Mouse (Mus musculus): Measurements from ENCODE around the gene Robo2.

The Robo2 gene

GRCm38 (mm10) chr16:73927481-73927880 lies 484.1 kb downstream of the Robo2 start:
- no peak for DNase-seq

DNA sequence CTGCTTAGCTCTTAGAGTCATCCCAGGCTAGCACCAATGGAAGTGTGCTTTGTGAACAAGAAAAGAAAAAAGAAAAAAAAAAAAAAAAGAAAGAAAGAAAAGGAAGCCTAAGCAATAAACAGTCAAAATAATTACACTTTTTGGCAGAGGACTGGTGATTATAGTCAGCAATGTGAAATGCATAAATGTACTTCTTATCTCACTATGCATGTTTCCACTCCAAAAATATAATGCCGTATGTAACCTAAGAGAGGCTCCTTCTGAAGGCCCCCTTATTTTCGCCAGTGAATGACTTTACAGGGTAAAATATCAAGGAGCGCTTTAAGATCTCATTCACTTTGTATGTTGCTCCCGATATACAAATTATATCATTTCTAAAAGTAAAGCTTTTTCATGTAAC lies 496.2 kb downstream of the Robo2 start:
- DNase-seq = no peak

DNA sequence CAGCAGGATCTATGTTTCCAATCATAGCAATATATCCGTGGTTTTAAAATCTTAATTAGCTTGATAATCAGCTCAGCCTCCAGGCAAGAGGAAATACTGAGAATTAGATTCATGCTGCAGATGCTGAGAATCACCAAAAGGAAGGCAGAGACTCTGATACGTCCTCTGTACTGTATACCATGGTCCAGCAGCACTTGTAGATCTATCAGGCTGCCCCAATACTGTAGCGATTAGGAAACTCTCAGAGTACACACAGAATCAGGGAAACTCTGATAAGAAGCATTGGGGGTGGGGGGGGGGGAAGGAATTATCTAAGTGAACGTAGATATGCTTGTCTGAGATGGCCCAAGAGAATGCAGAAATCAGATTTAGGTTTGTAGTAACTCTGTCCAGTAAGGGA lies 496.7 kb downstream of the Robo2 start:
- DNase-seq = no peak

- DNase-seq = no peak
These were observed 503.1 kb downstream of the Robo2 start for GRCm38 (mm10) chr16:73908504-73908903.

DNA sequence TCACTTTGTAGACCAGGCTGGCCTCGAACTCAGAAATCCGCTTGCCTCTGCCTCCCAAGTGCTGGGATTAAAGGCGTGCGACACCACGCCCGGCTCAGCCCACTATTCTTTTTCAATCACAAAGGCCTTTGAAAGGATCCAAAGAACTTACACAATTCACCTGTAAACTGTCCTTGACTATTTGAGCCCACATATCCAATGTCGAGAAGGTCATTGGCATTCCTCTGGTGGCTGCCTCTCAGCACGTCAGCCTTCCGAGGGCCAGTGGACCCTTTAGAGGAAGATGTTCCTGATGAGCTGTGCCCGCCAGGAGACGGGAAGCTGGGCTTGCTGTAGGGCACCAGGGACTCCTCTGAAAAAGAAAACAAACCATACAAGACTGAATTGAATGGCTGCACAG lies 514.8 kb downstream of the Robo2 start:
- DNase-seq = no peak

- no peak for DNase-seq
These were observed 529.7 kb downstream of the Robo2 start for GRCm38 (mm10) chr16:73881911-73882310.

GRCm38 (mm10) chr16:73877973-73878372 lies 533.7 kb downstream of the Robo2 start:
- DNase-seq = no peak

DNA sequence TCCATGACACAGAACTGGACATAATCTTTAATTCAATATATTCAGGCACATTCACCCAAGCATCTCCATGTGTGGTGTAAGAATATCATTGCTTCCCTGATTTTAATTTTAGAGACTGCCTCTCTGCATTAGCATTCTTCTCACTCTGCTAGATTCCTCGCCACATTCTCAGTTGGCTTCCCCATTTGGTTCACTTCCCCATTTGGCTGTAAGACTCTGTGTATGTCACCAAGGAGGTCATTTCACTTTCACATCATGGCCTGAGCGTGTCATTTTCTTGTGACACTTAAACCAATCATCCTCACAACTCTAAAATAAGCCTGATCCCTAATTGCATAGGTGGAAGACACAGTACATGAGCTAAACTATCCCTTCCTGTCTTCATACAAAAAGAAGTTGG lies 536.6 kb downstream of the Robo2 start:
- DNase-seq = no peak

DNA sequence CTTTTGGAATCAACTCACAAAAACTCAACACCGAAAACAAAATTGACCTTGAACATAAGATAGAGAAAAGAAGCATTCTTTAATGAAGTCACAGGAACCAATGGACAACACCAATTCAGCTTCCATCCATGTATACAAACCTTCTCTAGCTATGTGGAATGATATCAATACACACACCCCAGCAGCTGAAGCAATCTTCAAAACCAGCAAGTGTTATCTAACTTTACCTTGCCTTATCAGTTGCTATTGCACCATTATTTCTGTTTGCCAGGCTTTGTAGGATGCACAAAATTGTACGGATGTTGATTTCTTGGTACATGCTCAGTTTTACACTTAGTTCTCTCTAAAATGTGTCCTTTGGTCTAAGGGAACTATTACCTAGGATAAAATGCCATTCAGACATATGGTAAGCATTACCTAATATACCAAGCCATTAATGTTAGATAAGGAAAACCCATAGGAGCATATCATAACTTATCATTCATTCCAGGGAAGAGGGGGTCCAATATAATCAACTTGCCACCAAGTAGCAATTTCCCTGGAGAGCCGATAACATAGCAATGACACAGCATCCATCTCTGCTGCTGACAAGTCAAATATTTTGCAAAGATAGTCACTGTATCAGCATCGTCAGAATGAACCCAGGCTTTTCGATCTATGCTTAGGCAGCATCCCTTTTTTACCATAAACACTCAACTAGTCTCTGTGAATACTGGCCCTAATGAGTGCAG lies 537.6 kb downstream of the Robo2 start:
- no peak for DNase-seq

DNA sequence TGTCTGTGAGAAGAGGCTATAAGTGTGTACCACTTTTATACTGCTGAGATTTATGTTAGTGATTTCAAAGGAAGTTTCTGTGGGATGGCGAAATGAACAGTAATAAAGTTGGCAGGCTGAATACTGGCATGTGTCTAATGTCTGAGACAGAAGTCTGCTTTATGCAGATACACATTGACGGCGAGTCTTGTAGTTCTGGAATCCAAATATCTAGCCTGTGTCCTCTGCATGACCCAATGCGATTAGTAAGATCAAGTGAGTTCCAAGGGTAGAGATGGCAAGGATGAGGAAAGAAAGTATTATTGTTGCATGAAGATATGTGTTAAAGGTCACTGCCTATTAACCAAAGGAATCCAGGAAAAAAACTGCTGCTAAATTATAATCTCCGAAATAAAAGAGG lies 541.3 kb downstream of the Robo2 start:
- no peak for DNase-seq

DNA sequence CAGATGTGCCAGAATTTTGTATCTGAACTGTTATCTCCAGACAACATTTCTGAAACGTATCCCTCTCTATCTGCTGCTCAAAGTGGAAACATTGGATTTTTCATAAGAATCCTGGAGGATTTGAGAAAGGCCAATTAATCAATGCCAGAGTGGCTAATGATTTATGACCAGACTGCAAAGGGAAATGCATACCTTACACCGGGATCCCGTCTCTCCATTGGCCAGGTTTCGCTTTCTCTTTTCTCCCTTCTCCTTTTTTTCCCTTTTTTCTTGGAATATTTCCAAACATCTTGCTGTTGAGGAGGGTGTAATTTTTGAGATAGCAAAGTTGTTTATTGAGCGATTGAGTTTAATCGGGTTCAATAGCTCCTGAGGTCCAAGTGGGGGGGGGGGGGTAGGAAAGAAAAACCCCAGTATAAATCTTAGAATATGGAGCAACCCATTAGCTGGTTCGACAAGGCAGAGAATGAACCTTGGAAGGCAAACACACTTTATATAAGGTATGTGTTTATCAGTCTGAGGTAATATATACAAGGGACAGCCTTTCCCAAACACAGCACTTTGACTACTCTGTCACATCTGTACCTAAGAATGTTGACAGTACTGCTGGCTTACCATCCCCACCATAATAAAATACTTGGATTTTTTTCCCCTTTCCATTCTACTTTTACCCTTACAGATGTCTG lies 542.0 kb downstream of the Robo2 start:
- no peak for DNase-seq

DNA sequence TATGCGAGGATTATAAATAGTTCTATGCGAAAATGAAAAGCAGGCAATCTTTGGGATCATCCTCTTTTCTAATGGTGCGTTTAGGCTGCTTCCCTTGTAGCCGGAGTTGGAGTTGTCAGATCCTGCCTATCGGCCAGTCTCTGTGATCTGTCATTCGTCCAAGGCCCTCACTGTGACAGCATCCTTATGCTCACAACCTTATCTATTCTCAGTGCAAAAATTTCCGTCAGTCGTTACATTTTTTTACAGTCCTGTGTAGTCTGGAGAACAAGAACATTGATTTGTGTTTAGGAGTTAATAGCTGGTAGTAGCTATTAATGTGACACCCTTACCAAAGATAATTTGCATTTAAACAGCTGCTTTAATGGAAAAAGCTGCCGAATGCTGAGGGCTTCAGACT lies 547.0 kb downstream of the Robo2 start:
- DNase-seq = no peak

- no peak for DNase-seq
These were observed 547.9 kb downstream of the Robo2 start for GRCm38 (mm10) chr16:73863748-73864147.

GRCm38 (mm10) chr16:73858717-73859116 lies 552.9 kb downstream of the Robo2 start:
- DNase-seq = no peak

- no peak for DNase-seq
These were observed 555.8 kb downstream of the Robo2 start for GRCm38 (mm10) chr16:73855821-73856220.

Data from cerebellum, adult 9-11 months (tissue).